Comparison of ENCODE assay signal across 11 mouse cellular contexts in genomic region chr9:23062656-23063444, GRCm38 (mm10).
A peak's percentile ranks its signal among the peaks of the same experiment; 100 is the strongest.
DNase-seq lines count a peak whose midpoint lies in the region; ATAC-seq and TF ChIP-seq lines count a peak whose summit lies in the region.
"Had no signal": no experiment of that assay in that cellular context is flagged by ENCODE, and none has a peak within 500 bp of the region (broad histone marks: within the 10 kb centered on the region; RNA-seq: fewer than 3 reads in every experiment).

No protein-coding gene starts in this region.

- H3K27me3 ChIP-seq in lung, embryonic 15.5 days = no peaks in the 10 kb centered on the region
- H3K27me3 ChIP-seq in hindbrain, postnatal 0 days (ENCODE audit: insufficient read depth, low read length) = 0 out of 2 replicates have a peak, but pooled peaks cover 3% of the 10 kb centered on the region
- no peaks in the 10 kb centered on the region for H3K27me3 ChIP-seq in neural tube, embryonic 14.5 days (ENCODE audit: control insufficient read depth, insufficient read depth, low read length)
- no peaks in the 10 kb centered on the region for H3K27me3 ChIP-seq in heart, embryonic 12.5 days (replicated peaks)
- H3K27me3 ChIP-seq: liver, embryonic 12.5 days had no signal

- WGBS in lung, embryonic 15.5 days = 41% methylated on average over 7 of the region's 7 CpGs
- 28% methylated on average over 7 of the region's 7 CpGs for WGBS in hindbrain, postnatal 0 days
- 15% methylated on average over 7 of the region's 7 CpGs for WGBS in neural tube, embryonic 14.5 days
- WGBS in heart, embryonic 12.5 days = 59% methylated on average over 7 of the region's 7 CpGs

- H3K4me3 ChIP-seq in lung, embryonic 15.5 days = no peak overlapping the region
- no peak overlapping the region for H3K4me3 ChIP-seq in embryonic fibroblast, embryonic 13.5 days (ENCODE audit: insufficient read depth, low read length)
- H3K4me3 ChIP-seq in hindbrain, postnatal 0 days (ENCODE audit: low read length) = no peak overlapping the region
- H3K4me3 ChIP-seq in neural tube, embryonic 14.5 days (ENCODE audit: low read depth, low read length) = no peak overlapping the region
- no peak overlapping the region for H3K4me3 ChIP-seq in heart, embryonic 12.5 days
- H3K4me3 ChIP-seq: liver, embryonic 12.5 days had no signal

- no peaks in the 10 kb centered on the region for H3K36me3 ChIP-seq in lung, embryonic 15.5 days
- no peaks in the 10 kb centered on the region for H3K36me3 ChIP-seq in hindbrain, postnatal 0 days (ENCODE audit: insufficient read depth, low read length)
- no peaks in the 10 kb centered on the region for H3K36me3 ChIP-seq in neural tube, embryonic 14.5 days (ENCODE audit: control insufficient read depth, insufficient read depth, low read length)
- H3K36me3 ChIP-seq in heart, embryonic 12.5 days = no peaks in the 10 kb centered on the region
- H3K36me3 ChIP-seq: liver, embryonic 12.5 days had no signal

- H3K9ac ChIP-seq in lung, embryonic 15.5 days = no peak overlapping the region
- no peak overlapping the region for H3K9ac ChIP-seq in hindbrain, postnatal 0 days (replicated peaks; ENCODE audit: low read length)
- H3K9ac ChIP-seq in neural tube, embryonic 14.5 days (replicated peaks; ENCODE audit: low read depth, low read length) = no peak overlapping the region
- no peak overlapping the region for H3K9ac ChIP-seq in heart, embryonic 12.5 days
- H3K9ac ChIP-seq: liver, embryonic 12.5 days had no signal

- H3K4me1 ChIP-seq in lung, embryonic 15.5 days = peaks cover 40% of the 10 kb centered on the region; the same call in 1 of the 2 replicates
- no peaks in the 10 kb centered on the region; the same call in 1 of the 2 replicates for H3K4me1 ChIP-seq in embryonic fibroblast, embryonic 13.5 days (ENCODE audit: control insufficient read depth, insufficient read depth, low read length)
- 0 out of 2 replicates have a peak, but pooled peaks cover 6% of the 10 kb centered on the region for H3K4me1 ChIP-seq in hindbrain, postnatal 0 days (ENCODE audit: insufficient read depth, low read length)
- H3K4me1 ChIP-seq in neural tube, embryonic 14.5 days (ENCODE audit: control insufficient read depth, insufficient read depth, low read length) = peaks cover 22% of the 10 kb centered on the region
- peaks cover 31% of the 10 kb centered on the region for H3K4me1 ChIP-seq in heart, embryonic 12.5 days (replicated peaks)
- H3K4me1 ChIP-seq: liver, embryonic 12.5 days had no signal

- no peaks in the 10 kb centered on the region for H3K9me3 ChIP-seq in lung, embryonic 15.5 days
- H3K9me3 ChIP-seq in hindbrain, postnatal 0 days (ENCODE audit: low read length) = no peaks in the 10 kb centered on the region
- no peaks in the 10 kb centered on the region for H3K9me3 ChIP-seq in neural tube, embryonic 14.5 days (ENCODE audit: control insufficient read depth, low read length)
- no peaks in the 10 kb centered on the region for H3K9me3 ChIP-seq in heart, embryonic 12.5 days (replicated peaks)
- H3K9me3 ChIP-seq: liver, embryonic 12.5 days had no signal

- DNase-seq in lung, postnatal 36 days = no peak
- DNase-seq in hindbrain, postnatal 0 days (ENCODE audit: low spot score) = peak; percentile 30
- DNase-seq in gastrocnemius, postnatal 10 days = no peak
- DNase-seq: cerebellum, adult 2 months; thymus, postnatal 14 days had no signal

- no peak overlapping the region for H3K4me2 ChIP-seq in lung, embryonic 15.5 days
- H3K4me2 ChIP-seq in hindbrain, postnatal 0 days (ENCODE audit: low read depth, low read length) = no peak overlapping the region
- H3K4me2 ChIP-seq in neural tube, embryonic 14.5 days (ENCODE audit: low read depth, low read length) = no peak overlapping the region
- H3K4me2 ChIP-seq in heart, embryonic 12.5 days = no peak overlapping the region
- H3K4me2 ChIP-seq: liver, embryonic 12.5 days had no signal

- peak overlapping the region; percentile 77 for H3K27ac ChIP-seq in lung, embryonic 15.5 days
- H3K27ac ChIP-seq in embryonic fibroblast, embryonic 13.5 days (ENCODE audit: insufficient read depth, low read length) = 0 out of 2 replicates have a peak overlapping the region, but pooled peaks have one; percentile 10
- H3K27ac ChIP-seq in hindbrain, postnatal 0 days = peak overlapping the region; percentile 22; the same call in 1 of the 2 replicates
- H3K27ac ChIP-seq in neural tube, embryonic 14.5 days (ENCODE audit: low read depth, low read length) = peak overlapping the region; percentile 78
- H3K27ac ChIP-seq in heart, embryonic 12.5 days (ENCODE audit: poor library complexity, severe bottlenecking) = no peak overlapping the region
- H3K27ac ChIP-seq: liver, embryonic 12.5 days had no signal

- ATAC-seq in lung, embryonic 15.5 days (ENCODE audit: borderline replicate concordance, extremely low read depth, low FRiP score, low TSS enrichment) = no peak
- peak; percentile 53 for ATAC-seq in hindbrain, postnatal 0 days
- ATAC-seq in neural tube, embryonic 14.5 days (ENCODE audit: low read depth) = peak; percentile 85
- ATAC-seq in erythroblast, adult 5-6 weeks (replicated peaks; ENCODE audit: low FRiP score, poor library complexity, severe bottlenecking) = no peak
- ATAC-seq in heart, embryonic 12.5 days (ENCODE audit: insufficient number of reproducible peaks, low FRiP score) = no peak
- ATAC-seq: liver, embryonic 12.5 days had no signal

- TF ChIP-seq CTCF in embryonic fibroblast, embryonic 13.5 days (IDR thresholded peaks at IDR 0.05; ENCODE audit: borderline replicate concordance, insufficient read depth, low read length) = no peak
- no peak for TF ChIP-seq CTCF in hindbrain, postnatal 0 days (IDR thresholded peaks at IDR 0.05; ENCODE audit: low read depth)

- no peak for TF ChIP-seq POLR2A in embryonic fibroblast, embryonic 13.5 days (IDR thresholded peaks at IDR 0.05; ENCODE audit: low read depth, low read length)

Comparison
In these comparisons a context has a peak if more than half of its experiments do, and no peak if none do; other contexts are left out.
1. ATAC-seq: peak in hindbrain, postnatal 0 days (single experiment) and neural tube, embryonic 14.5 days (single experiment); none in lung, embryonic 15.5 days (single experiment), erythroblast, adult 5-6 weeks (single experiment) and heart, embryonic 12.5 days (single experiment).